Mouse (Mus musculus) bone marrow, adult 2 months (tissue): ENCODE results near the gene Flnb. TPM values are rescaled to one million over a fixed set of nuclear protein-coding genes. Genes with fewer than 3 reads are reported as not detected.

Experiments used
- H3K27ac ChIP-seq: fragments of 200-500 bp; 2 replicates; pipeline ENCODE4 v1.5.1; 2012; ENCODE audit warnings: low read depth, mild to moderate bottlenecking, control low read depth, inconsistent platforms, low read length; ENCODE audit not compliant: control insufficient read depth, poor library complexity, insufficient read depth
- H3K4me1 ChIP-seq: fragments of 200-500 bp; 2 replicates; pipeline ENCODE4 v1.6.1; 2011; ENCODE audit warnings: low read length; ENCODE audit not compliant: control insufficient read depth, insufficient read depth
- H3K4me3 ChIP-seq: fragments of 200-500 bp; replicated peaks from 2 replicates; pipeline ENCODE3; 2011; ENCODE audit warnings: mild to moderate bottlenecking, low read depth, low read length, control low read depth; ENCODE audit not compliant: control insufficient read depth
- CTCF ChIP-seq: fragments of 200-500 bp; IDR thresholded peaks from 2 replicates; pipeline ENCODE4 v1.5.1; 2011; ENCODE audit warnings: low read length, control low read depth; ENCODE audit not compliant: control insufficient read depth, insufficient read depth
- POLR2A ChIP-seq: fragments of 200-500 bp; IDR thresholded peaks from 2 replicates; pipeline ENCODE4 v1.6.1; 2011; ENCODE audit warnings: low read depth, mild to moderate bottlenecking, control low read depth, low read length, borderline replicate concordance; ENCODE audit not compliant: control insufficient read depth
- WGBS: fragments of 180-500 bp; shearing (Covaris S2); methylation state at CpG from one replicate; pipeline ENCODE4 v1.1.7; 2018; 5-methylcytosine and 5-hydroxymethylcytosine counted together
- polyA plus RNA-seq: library from polyadenylated mRNA; stranded (reverse); fragments of >200 nt; gene quantifications from 2 replicates; pipeline ENCODE4 v1.2.4, GENCODE M21; 2011; ENCODE audit warnings: low replicate concordance; ENCODE audit not compliant: missing spikeins, insufficient read depth, insufficient read length

Gene Flnb
- polyA plus RNA-seq, 1 experiment: 5.4 TPM

DNA sequence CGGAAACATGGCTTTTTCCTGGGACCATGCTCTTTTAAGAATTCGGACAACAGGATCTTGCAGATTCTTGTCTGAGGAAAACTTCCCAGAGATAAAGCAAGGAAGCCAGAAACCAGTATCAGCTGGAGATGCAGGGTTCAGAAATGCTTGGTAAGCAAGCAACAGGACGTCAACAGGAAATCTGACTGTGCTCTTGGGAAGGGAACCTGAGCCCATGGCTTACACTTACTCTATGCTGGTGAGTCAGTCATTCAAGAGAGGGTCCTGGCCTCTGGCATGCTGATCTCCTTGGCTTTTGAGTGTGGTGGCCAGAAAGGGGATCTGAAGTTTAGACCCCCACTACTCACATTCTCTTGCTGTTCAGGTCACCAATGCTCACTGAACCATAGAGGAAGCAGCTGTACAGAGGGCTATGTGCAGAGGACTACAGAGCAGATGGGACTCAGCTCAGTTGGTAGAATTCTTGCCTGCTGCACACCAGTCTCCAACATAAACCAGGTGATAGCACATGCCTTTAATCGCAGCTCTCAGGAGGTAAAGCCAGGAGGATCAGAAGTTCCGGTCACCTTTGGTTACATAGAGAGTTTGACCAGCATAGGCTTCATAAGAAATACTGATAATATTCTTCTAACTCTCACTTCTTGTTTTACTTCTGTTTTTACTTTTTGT, 173.5 kb downstream of the Flnb start:
- Histone ChIP-seq H3K4me1 (peaks cover 7% of the 10 kb centered on the region; the same call in 1 of the 2 replicates), H3K27ac (peak overlapping the region; percentile 44), H3K4me3 (no peak overlapping the region)
- TF ChIP-seq POLR2A: no peak
- no peak for TF ChIP-seq CTCF
- 65% methylated on average over 5 of the region's 5 CpGs for WGBS

DNA sequence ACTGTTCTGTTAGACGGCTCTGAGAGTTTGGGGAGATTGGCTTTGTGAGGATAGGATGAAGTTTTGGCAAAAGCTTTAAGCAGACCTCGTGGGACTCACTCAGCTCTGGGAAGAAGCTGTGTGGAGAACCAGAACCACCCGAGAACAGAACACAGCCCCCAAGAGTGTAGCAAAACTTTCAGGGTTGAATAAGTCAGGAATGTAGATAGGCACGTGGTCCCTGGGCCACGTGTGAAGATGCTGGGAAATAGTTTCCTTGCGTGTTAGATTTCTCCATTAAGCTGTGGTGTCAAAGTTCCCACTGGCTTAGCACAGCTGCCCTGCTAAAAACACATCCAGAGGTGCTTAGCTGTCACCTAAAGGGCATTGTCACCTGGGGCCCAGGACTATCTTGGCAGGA, 174.4 kb downstream of the Flnb start:
- 69% methylated on average over 6 of the region's 6 CpGs for WGBS
- H3K4me3 ChIP-seq: no peak overlapping the region
- TF ChIP-seq CTCF (no peak), POLR2A (no peak)
- peaks cover 7% of the 10 kb centered on the region; the same call in 1 of the 2 replicates for H3K4me1 ChIP-seq
- peak overlapping the region; percentile 62 for H3K27ac ChIP-seq

DNA sequence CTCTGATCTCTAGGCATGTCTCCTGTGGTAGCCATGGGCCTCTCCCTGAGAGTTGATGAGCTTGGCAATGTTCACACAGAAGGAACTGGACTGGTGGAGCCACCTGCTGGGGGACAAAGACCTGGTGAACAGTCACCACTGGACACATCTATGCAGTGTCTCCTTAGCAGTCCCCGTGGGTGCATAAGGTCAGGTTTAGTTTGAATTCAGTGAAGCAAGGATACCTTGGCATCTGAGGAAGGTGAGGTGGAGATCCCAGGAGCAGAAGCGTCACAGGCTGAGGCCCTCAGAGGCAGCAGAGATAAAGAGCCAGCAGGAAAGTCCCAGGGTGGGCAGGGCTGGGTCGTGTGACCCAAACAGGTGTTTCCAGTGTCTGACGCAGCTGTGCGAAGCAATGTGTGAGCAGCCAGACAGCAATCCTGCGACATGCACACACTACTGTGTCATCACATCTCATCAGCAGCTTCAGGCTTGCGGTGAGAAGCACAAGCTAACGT, 176.6 kb downstream of the Flnb start, which contains the start of gene Dnase1l3:
TSS of gene Dnase1l3 (minus strand) at position 303 of the 497 bp plus-strand sequence.
- peaks cover 7% of the 10 kb centered on the region; the same call in 1 of the 2 replicates for H3K4me1 ChIP-seq

DNA sequence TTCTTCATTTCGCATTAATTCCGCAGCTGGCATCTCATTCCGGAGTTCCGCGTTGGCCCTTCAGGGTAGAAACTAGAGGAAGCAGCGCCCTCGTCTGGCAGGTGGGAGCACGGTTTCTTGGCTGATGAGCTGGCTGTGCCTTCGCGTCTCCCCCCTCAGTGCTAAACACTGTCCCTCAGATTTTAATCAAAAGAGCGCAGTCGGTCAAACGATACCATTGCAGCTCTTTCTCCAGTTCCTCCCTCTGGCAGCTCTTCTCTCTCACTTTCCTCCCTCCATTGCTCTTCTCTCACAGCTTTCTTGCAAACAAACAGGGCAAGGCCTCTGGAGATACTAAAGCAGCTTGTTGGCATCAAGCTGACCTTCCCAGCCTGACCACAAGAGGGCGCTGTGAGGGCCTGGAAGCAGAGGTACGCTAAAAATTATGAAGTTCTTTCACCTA, 179.5 kb downstream of the Flnb start:
- TF ChIP-seq CTCF (peak; percentile 92), POLR2A (no peak)
- Histone ChIP-seq H3K4me3 (no peak overlapping the region), H3K27ac (no peak overlapping the region), H3K4me1 (peaks cover 7% of the 10 kb centered on the region; the same call in 1 of the 2 replicates)
- WGBS: 1% methylated on average over 15 of the region's 15 CpGs

More for the DNA sequence above, 176.6 kb downstream of the Flnb start, which contains the start of gene Dnase1l3:
- H3K27ac ChIP-seq: no peak within 1 kb of the TSS
- no peak for TF ChIP-seq POLR2A
- TF ChIP-seq CTCF: peak; percentile 69
- 38% methylated on average over 8 of the region's 8 CpGs for WGBS
- H3K4me3 ChIP-seq: no peak within 1 kb of the TSS

DNA sequence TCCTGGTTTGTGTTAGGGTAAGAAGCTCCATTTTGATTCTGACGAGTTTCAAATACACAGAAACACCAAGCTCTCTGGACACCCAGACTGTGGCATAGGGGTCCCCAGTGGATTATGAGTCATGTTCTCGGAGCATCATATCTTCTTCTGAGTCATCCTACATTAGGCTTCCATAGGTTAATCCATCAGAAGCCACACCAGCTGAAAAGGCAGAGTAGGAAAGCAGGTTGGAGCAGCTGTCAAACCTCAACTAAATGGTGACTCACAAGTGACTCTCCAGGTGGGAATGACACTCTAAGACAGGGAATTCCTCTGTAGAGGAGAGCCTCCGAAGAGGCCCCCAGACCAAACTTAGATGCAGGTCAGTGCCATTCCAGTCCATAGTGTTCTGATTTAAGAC, 181.3 kb downstream of the Flnb start:
- no peak overlapping the region for H3K4me3 ChIP-seq
- no peak overlapping the region for H3K27ac ChIP-seq
- TF ChIP-seq CTCF (no peak), POLR2A (no peak)
- 70% methylated on average over 3 of the region's 3 CpGs for WGBS
- peaks cover 4% of the 10 kb centered on the region; the same call in 1 of the 2 replicates for H3K4me1 ChIP-seq

DNA sequence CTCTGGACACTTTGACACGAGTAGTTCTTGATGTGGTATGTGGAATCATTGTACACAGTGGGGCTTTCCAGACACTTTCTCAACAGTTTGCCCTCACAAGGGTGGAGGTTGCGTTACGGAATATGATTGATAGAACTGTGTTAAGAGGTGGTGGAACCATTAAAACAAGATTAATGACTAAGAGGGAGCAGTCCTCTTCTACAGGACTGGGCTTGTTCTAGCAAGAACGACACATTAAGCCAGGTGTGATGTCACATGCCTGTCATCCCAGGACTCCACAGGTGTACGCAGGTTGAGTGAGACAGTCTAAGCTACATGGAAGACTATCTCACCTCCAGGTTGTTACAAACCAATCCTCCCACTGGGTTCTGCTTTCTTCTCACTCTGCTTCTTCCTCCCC, 181.7 kb downstream of the Flnb start:
- peaks cover 4% of the 10 kb centered on the region; the same call in 1 of the 2 replicates for H3K4me1 ChIP-seq
- no peak for TF ChIP-seq CTCF
- no peak for TF ChIP-seq POLR2A
- WGBS: 81% methylated on average over 5 of the region's 5 CpGs
- H3K4me3 ChIP-seq: no peak overlapping the region
- no peak overlapping the region for H3K27ac ChIP-seq

DNA sequence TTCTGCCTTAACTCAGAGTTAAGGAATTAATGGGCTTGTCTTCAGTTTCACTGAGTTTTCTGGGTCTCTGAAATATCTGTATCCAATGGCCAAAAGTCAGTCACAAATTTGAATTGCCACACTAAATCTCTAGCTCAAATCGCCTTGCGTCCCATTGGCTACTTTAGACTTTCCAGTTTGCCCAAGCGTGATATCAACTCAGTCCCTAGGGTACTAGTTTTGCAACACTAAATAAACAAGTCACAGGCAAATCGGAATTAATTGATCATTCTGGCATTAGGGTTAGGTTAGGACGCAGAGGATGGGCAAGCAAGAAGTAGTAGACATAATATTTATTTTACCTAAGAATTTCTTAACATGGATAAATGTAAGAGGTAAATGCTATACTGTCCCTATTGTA, 182.5 kb downstream of the Flnb start:
- H3K27ac ChIP-seq: no peak overlapping the region
- WGBS: 84% methylated on average over 5 of the region's 5 CpGs
- H3K4me1 ChIP-seq: peaks cover 3% of the 10 kb centered on the region; the same call in 1 of the 2 replicates
- H3K4me3 ChIP-seq: no peak overlapping the region
- TF ChIP-seq CTCF (no peak), POLR2A (no peak)

Other genes with a start within 250 kb of the Flnb start
- gene Gm3558, start 249.4 kb upstream of the Flnb start, polyA plus RNA-seq: not detected in 2 replicates
- gene Gm10338, start 222.4 kb upstream of the Flnb start, polyA plus RNA-seq: not detected in 2 replicates
- gene Gm10128, start 174.0 kb upstream of the Flnb start, polyA plus RNA-seq: not detected in 2 replicates
- gene Gm26661, start 26.4 kb upstream of the Flnb start, polyA plus RNA-seq: not detected in 2 replicates
- not detected in 2 replicates for gene Gm45521, start 139.3 kb downstream of the Flnb start, polyA plus RNA-seq
- gene Dnase1l3, start 176.6 kb downstream of the Flnb start, polyA plus RNA-seq: 0.88 and 1.6 TPM in 2 replicates
- gene Abhd6, start 184.9 kb downstream of the Flnb start, polyA plus RNA-seq: 3.6 TPM in 1 of 2 replicates, not detected in the other